Mouse (Mus musculus) liver, postnatal 0 days (tissue): ENCODE results near the gene Tsc22d1.

ENCODE experiments used
- CTCF ChIP-seq: sonication (generic); IDR thresholded peaks from 2 replicates; pipeline ENCODE4 v1.5.1; 2016; ENCODE audit warnings: antibody characterized with exemption, low read depth
- EP300 ChIP-seq: IDR thresholded peaks from 2 replicates; pipeline ENCODE4 v1.6.1; 2016; ENCODE audit warnings: antibody characterized with exemption, low read depth, mild to moderate bottlenecking

DNA sequence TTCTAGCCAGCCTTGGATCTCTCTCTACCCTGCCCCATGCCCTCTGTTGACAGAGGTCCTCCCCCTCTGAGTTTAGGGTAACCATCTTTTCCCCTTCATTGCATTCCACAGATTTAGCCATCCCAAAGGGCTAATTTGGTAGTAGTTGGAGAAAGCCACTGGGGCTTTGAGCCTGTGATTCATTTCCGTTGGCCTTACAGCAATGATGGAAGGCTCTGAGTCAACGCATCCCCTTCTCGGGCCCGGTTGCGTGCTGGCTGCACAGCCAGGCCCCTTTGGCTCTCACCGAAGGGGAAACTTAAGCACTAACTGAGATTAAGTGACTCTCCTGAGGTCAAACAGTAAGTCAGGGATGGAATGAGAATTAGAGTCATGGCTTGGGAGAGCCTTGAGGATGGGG, 41.1 kb upstream of the Tsc22d1 start:
- TF ChIP-seq CTCF (no peak), EP300 (no peak)
